Mouse (Mus musculus): Measurements from ENCODE around the gene Trpm3.

The Trpm3 gene

DNA sequence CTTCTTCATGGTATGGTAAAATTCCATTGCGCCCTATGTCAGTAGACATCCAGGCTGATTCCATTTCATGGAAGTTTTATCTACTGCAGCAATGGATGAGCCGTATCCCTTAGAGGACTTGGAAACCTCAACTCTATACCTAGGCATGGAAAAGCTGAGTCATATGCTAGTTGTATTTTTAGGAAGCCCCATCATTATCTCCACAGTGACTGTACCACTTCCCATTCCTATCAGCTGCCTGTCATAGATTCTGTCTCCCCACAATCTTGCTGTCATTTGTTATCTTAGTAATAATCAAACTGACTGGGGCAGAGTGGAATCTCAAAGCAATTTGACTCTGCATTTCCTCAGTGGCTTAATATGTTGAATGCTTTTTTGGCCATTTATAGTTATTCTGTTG lies 169.2 kb downstream of the Trpm3 start:
- no peak for DNase-seq

DNA sequence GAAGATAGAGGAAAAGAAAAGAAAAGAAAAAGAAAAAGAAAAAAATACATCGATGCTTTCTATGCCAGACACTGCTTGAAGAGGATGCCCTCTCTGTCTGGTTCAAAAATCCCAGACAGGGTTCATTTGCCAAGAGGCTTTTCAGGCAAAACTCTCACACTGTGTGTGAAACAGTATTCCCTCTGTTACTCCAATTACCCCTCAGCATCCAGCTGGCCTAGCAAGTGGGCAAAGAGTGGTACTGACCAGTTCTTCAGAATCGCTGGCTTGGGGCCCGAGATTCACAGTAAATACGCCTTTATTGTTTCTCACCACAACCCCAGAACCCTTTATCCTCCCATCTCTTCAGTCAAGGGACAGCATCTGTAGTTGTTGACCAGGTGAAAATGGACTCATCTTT lies 178.5 kb downstream of the Trpm3 start:
- no peak for DNase-seq

DNA sequence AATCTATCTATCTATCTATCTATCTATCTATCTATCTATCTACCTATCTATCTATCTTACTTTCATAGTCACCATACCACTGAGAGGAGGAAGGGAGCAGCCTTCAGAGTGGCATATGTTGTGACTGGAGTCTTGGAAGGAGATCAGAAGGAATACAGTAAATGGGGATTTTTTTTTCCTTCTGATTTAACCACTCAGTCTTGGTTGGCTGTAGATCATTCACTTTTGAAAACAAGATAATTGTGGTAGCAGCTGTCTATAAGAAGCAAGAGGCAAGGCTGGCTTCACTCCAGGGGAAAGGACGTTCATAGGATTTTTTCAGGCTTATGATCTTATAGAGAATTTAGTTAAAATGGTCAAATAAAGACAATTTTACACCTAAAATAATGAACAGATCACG lies 188.0 kb downstream of the Trpm3 start:
- DNase-seq = no peak

DNA sequence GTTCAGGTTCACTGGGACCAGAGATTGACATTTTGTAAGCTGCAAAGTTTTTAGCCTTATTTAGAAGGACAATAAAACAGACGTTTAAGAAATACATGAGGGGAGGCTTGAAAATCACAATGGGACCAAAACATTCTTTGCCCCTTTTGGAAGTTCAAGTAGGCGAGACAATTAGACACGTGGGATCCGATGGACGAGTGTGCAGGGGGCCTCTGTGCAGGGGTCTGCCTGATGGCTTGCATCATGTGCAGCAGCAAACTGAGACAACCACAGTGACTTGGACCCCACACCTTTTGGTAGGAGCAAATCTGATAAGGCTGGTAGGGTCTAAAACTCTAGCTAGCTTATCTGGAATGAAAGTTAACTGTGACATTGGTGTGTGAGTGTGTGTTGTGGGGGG lies 188.4 kb downstream of the Trpm3 start:
- DNase-seq = no peak

DNA sequence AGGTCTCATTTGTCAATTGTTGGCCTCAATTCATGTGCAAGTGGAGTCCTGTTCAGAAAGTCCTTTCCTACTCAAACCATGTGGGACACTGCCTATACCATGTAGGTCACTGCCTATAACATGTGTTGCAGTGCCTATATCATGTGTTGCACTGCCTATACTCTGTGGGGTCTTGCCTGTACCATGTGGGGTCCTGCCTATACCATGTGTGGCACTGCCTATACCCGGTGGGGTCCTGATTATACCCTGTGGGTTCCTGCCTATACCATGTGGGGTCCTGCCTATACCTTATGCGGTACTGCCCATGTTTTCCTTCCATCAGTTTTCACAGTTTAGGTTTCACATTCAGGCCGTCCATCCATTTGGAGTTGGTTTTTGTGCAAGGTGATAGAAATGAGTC lies 197.4 kb downstream of the Trpm3 start:
- DNase-seq = no peak

DNA sequence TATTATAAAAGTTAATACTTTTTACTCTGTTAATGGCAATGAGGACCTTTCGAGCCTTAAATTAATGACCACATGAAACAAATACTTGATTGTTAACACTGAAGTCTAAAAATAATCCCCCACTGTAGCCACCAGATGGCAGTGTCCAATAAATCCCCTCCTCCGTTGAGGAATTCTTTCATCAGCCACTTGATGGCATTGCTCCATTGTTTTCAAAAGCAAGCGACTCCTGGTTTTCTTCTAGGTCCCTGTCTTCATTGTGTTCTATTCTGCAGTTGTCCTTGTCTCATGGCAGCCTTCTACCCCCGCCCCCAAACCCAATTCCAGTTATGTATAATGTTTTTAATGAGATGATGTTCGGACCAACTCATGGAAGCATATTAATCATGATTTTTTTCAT lies 198.6 kb downstream of the Trpm3 start:
- DNase-seq = no peak

DNA sequence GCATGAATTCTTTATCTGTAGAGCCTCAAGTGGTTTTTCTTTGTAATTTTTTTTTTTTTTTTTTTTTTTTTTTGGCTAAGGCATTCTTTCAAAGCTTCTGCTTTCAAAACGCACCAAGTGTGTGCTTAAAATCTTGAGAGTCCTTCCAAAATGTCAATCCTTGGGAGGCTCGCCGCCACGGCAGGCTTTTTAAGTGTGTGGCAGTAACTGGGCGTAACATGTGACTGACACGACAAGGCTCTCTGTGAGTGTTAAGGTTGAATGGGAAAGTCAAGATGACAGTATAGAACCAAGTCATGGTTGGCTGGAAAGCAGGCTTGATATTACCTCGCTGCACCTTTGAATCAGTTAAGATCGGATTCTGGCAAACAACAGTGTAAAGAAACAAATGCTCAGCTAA lies 200.1 kb downstream of the Trpm3 start:
- no peak for DNase-seq

DNA sequence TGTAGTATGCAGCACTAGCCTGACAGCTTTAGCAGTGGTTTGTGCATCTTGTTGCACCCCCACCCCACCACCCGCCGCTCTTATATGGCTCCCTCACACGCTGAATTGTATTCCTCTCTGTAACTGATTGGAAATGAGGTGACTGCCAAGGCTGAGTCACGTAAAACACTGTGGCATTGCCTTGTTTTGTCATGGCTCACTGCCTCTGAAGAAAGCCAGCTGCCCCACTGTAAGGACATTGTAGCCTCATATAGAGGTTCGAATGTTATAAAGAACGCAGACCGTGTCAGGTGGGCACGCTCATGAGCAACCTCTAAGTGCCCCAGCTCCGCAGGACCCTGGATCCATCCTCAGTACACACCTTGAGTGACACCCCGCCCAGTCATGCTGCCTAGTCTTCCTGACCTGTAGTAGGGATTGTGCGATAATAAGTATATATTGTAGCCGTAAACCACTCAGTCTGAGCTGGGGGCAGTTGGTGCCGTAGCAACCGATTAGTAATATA lies 215.2 kb downstream of the Trpm3 start:
- no peak for DNase-seq

DNA sequence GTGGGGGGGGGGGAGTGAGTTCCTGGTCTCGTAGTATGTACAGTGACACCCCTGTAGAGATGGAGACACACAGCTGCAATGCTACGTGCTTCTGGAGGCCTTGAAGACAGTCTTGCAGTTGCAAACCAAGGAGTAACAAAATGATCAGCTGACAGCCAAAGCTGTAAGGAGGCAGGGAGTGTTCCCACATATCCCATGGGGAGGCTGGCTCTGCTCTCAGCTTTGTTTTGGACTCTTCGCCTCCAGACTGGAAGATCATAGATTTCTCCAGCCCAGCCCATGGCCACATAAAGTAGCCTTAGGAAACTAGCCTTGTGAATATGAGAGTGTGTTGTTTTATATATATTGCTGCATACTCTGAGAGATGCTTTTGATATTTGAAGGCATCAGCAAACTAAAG lies 248.0 kb downstream of the Trpm3 start:
- DNase-seq = no peak

DNA sequence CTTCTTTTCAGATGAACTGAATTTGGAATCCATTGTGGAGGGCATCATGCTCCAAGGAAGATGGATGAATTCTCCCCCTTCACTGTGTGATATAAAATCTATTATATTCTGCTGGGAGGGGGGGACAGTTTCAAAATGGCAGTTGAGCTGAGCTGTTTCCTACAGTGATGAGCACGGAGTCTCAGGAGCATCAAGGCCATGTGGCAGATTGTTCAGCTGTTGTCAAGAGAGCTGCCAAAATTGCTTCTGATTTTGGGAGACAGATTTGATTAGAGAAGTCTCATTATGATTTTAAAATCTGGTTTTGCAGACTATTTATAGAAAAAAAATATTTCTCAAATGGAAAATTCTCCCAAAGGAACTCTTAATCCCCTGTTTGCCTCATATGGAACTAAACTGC lies 255.9 kb downstream of the Trpm3 start:
- DNase-seq = no peak

DNA sequence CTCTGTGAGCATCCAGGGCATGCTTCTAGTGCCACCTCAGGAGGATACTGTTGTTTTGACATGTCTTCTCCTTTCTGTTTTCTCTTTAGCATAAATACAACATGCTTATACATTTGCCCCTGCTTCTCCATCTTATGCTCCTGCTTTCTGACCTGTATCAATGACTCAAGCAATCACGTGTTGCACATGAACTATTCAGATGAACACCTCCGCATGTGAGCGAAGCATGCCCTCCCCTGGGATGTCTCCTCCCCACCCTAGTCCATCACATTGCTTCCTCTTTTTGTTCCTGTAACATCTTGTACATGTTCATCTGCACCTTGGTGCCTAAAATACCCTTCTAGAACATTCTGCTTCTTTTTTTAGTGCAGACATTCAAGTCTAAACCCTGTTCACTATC lies 265.2 kb downstream of the Trpm3 start:
- DNase-seq = no peak

DNA sequence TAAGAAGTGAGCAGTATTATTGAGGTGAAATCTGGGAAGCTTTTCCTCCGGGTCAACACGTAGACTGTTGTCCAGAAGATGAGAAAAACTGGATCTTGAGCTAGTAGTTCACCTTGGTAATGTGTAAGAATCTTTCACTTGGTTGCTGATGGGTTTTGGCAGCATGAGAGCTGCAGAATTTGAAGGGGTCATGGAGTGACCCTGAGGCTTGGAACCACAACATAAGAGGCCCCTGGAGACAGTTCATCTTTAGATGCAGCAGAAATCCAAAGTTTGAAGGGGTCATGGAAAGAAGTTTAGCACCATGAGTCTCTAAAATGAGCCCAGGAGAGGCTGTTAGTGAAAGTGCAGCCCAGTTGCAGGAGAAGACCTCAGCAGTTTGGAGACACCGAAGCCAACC lies 279.4 kb downstream of the Trpm3 start:
- no peak for DNase-seq

DNA sequence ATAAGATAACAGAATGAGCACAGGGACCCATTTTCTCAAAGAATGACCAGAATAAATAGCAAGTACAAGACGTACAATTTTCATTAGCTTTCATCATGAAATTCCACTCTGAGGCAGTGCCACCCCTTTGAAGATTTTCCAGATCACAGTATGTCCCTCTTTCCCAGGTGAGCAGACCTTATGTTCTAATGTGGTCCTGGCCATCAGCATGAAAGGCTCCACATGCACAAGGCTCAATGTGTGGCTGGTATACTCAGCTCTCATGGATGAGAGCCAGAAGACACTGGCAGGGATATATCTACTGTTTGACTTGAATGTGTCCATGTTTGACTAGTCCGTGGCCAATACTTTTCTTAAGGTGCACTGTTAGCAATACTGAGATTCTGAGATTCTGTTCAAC lies 298.4 kb downstream of the Trpm3 start:
- DNase-seq = no peak

DNA sequence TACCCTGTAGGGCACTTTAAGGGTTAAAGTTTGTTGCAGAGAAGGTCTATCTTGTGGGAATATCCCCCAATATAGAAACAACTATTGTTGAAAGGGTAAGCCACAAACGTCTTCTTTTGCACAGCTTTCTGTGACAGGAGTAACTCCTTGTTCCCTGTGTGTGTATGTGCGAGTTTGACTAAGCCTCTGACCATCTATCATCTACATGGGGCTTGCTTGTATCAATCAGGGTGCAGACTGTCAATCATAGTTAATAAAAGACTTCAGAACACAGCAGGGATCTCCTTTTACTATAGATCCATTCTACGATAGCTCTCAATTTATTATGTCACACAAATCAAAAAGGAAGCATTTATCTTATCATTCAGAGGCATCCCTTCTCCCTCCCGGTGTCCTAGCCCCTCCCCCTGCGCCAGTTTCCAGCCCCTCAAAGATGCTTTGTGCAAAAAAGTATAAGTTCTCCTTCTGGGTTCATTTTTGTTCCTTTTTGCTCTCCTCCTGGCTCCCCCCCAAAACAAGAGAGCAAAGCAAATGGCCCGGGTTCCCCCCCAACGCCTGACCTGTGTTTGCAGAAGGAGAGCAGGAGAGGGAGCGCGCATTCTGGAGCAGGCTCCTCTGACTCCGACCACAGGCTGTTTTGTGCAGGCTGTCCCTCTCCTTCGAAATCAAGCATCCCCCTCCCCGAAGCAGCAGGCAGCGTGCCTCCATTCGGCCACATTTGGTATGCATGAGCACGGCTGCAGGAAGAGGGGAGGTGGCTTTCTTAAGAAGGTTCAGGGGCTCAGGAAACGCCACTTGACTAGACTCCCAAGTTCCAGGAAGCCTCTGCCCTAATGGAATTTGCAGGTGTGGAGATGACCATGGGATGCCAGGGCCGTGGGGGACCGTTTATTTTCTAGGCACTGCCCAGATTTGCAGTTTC lies 308.8 kb downstream of the Trpm3 start:
- no peak for DNase-seq

DNA sequence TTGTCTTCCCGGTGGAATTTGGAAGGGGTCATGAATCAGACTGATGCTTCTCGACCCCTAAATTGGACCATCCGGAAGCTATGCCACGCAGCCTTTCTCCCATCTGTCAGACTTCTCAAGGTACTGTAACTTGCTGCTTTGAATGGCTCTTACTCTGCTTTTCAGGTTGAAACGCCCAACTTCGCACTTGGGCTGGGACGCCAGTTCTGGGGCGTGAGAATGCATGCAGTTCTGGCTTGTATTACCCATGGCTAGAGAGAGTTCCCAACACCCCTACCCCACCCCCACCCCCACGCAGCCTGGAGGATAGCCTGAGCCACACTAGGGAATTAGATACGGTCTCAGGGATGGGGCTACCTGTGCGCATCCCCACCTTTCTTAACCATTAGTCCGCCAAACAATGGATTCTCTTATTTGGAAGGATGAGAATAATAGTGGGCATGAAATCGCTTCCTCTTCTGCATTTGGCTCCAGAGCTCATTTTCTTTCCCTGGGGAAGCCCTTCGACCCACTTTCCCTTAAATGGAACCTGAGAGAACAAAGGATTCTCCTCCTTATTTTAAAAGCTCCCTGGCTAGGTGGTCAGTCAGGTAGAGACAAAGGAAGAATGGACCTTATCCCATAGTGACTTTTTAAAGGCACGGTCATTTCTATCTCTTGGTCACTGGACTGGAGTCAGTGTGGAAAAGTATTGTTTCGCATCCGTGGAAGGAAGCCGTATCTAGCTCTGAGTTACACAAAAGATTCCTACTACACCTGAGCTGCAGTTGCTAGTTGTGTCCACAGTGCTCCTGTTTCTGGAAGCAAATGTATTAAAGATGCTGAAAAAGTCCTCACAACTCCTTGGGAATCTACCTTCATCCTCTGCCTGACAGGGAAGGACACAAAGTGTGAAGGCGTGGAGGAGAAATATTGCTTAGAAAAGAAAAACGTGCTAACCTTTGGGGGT lies 309.8 kb downstream of the Trpm3 start:
- no peak for DNase-seq

DNA sequence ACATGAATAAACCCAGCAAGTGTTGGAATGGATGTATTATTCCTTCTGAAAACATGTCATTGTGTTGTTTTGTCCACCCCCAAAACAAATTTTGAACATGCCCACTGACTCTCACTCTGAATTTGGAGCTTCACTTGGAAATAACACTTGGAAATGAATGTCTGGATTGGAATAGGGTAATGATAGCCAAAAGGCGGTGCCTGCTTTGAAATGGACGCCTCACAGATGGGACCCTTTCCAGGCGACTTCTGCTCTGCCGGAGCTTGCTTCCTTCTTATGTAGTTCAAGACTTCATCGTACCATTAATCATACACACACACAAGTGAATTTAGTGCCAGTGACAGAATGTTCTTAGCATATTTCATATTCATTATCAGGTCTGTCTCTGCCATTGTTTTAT lies 312.4 kb downstream of the Trpm3 start:
- no peak for DNase-seq

DNA sequence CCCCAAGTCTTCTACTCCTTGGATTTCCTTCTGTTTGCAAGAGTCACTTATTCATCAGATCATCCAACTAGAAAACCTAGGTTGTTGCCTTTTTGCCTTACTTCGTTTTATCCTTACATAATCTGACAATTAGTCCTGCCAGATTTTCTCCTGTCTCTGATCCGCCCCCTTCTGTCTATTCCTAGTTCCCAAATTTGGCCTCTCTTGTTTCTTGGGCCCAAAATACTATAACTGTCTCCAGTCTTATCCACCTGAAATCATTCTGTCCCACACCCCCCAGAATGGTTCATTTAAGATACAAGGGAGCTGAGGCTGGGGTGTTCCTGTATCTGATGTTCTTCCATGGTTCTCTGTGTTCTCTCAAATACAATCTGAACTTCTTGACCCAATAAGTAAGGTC lies 318.1 kb downstream of the Trpm3 start:
- DNase-seq = no peak

DNA sequence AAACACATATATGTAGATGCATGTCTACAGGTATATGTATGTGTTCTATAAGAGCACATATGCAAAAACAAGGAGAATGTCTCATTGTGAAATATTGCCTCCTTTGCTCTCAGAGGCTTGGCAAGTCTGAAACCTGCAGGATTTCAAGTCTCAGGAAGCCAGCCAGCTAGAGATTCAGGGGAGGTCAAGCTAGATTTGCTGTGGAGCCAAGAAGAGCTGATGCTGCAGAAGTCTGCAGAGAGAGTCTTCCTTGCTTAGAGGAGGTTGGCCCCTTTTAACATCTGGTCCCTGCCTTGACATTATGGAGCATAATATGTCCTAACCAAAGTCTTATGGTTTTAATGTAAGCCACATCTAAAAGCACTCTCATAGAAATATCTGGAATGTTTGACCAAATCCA lies 323.2 kb downstream of the Trpm3 start:
- no peak for DNase-seq

DNA sequence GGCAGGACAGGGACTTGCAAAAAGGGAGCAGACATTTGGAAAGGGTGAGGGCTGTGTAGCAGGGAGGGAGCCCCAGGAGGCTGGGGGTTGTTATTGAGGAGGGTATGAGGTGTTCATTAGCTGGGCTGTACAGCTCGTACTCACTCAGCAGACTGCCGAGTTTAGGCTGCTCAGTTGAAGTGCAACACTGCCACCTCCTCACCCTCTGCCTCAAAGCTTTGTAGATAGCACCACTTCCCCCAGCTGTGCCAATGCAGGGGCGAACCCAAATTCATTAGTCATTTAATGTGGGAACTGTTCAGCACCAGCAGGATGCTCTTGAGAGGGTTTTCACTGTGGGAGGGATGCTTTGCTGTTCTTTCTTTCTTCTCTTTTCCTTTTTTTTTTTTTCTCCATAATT lies 324.7 kb downstream of the Trpm3 start:
- no peak for DNase-seq

DNA sequence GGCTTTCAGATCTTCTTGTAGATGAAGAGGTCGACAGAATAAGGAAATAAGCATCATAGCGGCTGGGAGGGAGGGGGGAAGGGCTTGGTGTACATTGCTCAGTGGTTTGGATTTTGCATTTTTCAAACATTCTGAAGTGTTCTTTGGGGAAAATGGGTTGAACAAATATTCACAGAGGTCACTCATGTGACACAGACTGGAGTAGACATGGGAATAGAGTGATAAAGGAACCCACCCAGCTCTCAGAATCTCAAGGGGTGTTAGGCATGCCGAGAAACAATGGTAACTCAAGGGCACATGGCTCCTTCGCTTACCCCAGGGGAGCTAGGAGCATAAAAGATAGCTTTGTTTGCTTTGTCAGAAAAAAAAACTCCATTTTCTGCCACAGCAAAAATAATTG lies 330.8 kb downstream of the Trpm3 start:
- DNase-seq = no peak

DNA sequence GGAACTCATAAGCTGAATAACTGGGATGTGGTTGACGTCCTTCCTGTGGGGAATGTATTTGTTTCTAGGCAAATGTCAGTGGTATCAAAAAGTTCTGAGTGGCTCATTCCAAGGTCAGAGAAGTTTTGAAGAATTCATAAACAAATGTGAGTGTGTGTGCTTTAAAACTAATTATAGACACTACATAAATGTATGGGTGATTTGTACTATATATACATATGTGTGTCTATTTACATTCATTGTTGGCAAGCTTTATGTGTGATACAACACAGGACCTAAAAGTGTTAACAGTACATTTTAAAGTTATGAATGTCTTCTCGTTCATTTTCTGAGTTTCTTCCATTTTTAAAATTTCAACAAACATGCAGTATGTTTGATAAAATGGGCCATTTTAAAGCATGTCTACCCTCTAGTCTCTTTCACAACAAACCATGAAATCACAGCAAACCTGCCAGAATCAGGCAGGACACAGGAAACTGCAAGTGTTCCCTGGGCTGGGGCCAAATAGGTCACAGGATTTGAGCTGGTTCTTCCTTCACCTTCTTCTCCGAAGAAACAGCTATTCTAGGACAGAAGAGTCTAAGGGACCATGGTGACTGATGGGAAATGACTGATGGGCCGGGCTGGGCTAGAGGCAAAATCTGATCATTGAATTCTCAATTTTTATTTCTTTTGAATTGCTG lies 334.3 kb downstream of the Trpm3 start:
- no peak for DNase-seq

DNA sequence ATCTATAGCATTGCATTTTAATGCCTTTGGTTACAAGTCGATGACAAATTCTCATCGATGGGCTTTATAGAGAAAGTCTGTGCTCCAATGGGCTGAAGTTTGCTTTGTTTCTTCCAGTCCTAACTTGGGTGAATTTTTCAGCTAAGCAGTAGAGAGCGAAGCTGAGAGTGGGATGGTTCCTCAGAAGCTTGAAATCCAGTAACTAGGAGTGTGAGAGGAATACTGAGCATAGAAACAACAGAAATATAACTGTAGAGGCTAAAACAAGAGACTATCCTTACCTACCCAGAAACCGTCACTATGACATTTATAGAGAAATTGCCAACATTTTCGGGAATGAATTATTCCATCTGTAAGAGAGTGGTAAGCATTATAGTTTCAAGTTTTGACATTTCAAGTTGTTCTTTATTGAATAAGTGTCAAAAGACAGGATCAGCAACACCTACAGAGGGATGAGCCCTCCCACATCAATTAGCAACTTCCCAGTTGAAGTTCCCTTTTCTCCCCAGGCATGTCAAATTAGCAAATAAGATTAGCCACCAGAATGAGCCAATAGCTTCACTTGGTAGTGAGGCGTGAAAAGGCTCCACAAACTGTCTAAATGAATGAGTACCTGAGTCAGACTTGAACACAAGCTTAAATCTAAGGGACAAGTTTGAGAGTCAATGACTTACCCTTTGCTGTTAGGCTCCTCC lies 339.6 kb downstream of the Trpm3 start:
- no peak for DNase-seq

DNA sequence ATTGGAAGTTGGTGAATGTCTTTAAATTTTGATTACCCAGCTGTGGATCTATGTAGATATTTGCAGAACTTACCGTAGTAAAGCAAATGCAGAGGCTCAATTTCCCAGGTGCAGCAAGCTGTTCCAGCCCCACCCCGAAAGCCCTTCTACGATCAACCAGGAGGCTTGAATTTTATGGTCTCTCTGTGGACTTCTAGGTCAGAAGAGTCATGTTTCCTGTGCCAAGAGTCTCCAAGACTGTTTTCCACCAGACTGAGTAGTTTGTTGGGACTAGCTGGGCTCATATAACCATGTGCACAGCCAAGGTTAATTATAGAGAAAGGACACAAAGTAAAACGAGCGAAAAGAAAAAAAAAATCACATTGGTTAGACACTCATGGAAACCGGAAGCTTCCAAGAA lies 364.6 kb downstream of the Trpm3 start:
- no peak for DNase-seq
